Mouse (Mus musculus): ENCODE results near the gene Snd1.

GRCm38 (mm10) chr6:28791809-28792208 lies 316.9 kb downstream of the Snd1 start:
- no peak for TF ChIP-seq MYC (IDR thresholded peaks at IDR 0.05; ENCODE audit: low read depth, low read length)
- TF ChIP-seq POLR2A (IDR thresholded peaks at IDR 0.05; ENCODE audit: low read depth, low read length): no peak
- TF ChIP-seq CTCF (conservative IDR thresholded peaks at IDR 0.05 in 1 of 2, IDR thresholded peaks at IDR 0.05 in 1 of 2; ENCODE audit: low read depth in 2 of 2, low read length in 2 of 2): no peak
- TF ChIP-seq ELF1 (IDR thresholded peaks at IDR 0.05; ENCODE audit: low read depth, low read length): no peak
- TF ChIP-seq CHD2 (IDR thresholded peaks at IDR 0.05; ENCODE audit: low read length): no peak
- no peak for TF ChIP-seq POLR2AphosphoS2 (IDR thresholded peaks at IDR 0.05; ENCODE audit: low read depth, low read length)
- TF ChIP-seq GABPA (IDR thresholded peaks at IDR 0.05; ENCODE audit: insufficient replicate concordance, low read depth, low read length): no peak
- no peak for TF ChIP-seq HCFC1 (IDR thresholded peaks at IDR 0.05; ENCODE audit: low read depth, low read length)
- TF ChIP-seq MAX (IDR thresholded peaks at IDR 0.05; ENCODE audit: low read length): no peak
